Mouse (Mus musculus): ENCODE data around the gene Cuedc1.

- no peak for TF ChIP-seq CTCF (IDR thresholded peaks at IDR 0.05; ENCODE audit: borderline replicate concordance, insufficient read depth, low read depth, low read length)
- TF ChIP-seq POLR2A (IDR thresholded peaks at IDR 0.05; ENCODE audit: borderline replicate concordance, insufficient read depth, low read length), result no peak
These were observed 41.5 kb downstream of the Cuedc1 start for GRCm38 (mm10) chr11:88139256-88139861.
